Mouse (Mus musculus) skeletal muscle tissue, adult 2 months (tissue): ENCODE data around the gene Slbp.

Experiments
- DNase-seq: peaks from one replicate; pipeline ENCODE4 v3.0.0-alpha.2; 2012; ENCODE audit warnings: low read depth, low spot score

The Slbp gene

GRCm38 (mm10) chr5:33651921-33652782, at the start of gene Slbp:
Slbp (minus strand) TSS chr5:33652574.
- DNase-seq: peak; percentile 94

- no peak for DNase-seq
These were observed 49.5 kb upstream of the Slbp start for GRCm38 (mm10) chr5:33701832-33702231.

- DNase-seq: no peak
These were observed 47.6 kb upstream of the Slbp start for GRCm38 (mm10) chr5:33700010-33700409.

GRCm38 (mm10) chr5:33698669-33699068, 46.3 kb upstream of the Slbp start:
- no peak for DNase-seq

- DNase-seq: no peak
These were observed 45.7 kb upstream of the Slbp start for GRCm38 (mm10) chr5:33697947-33698512.

- DNase-seq: no peak
These were observed 45.2 kb upstream of the Slbp start for GRCm38 (mm10) chr5:33697534-33697933.

- DNase-seq: no peak
These were observed 44.1 kb upstream of the Slbp start for GRCm38 (mm10) chr5:33696430-33696829.

GRCm38 (mm10) chr5:33695718-33696121, 43.3 kb upstream of the Slbp start:
- DNase-seq: no peak

- DNase-seq: no peak
These were observed 42.7 kb upstream of the Slbp start for GRCm38 (mm10) chr5:33694848-33695717.

GRCm38 (mm10) chr5:33694461-33694847, 42.1 kb upstream of the Slbp start:
- no peak for DNase-seq

GRCm38 (mm10) chr5:33692393-33692792, 40.0 kb upstream of the Slbp start:
- DNase-seq: no peak

- DNase-seq: no peak
These were observed 37.7 kb upstream of the Slbp start for GRCm38 (mm10) chr5:33689852-33690645.

- DNase-seq: no peak
These were observed 37.0 kb upstream of the Slbp start for GRCm38 (mm10) chr5:33689221-33689844.

GRCm38 (mm10) chr5:33688278-33689220, 36.2 kb upstream of the Slbp start:
- DNase-seq: no peak

GRCm38 (mm10) chr5:33687142-33687541, 34.8 kb upstream of the Slbp start:
- DNase-seq: no peak

- DNase-seq: no peak
These were observed 32.6 kb upstream of the Slbp start for GRCm38 (mm10) chr5:33684932-33685331.

GRCm38 (mm10) chr5:33683897-33684652, 31.7 kb upstream of the Slbp start:
- DNase-seq: no peak

- DNase-seq: no peak
These were observed 30.6 kb upstream of the Slbp start for GRCm38 (mm10) chr5:33682963-33683362.
